Mouse (Mus musculus) forebrain, embryonic 11.5 days (tissue): Measurements from ENCODE around the gene Mospd3. TPM values are rescaled to one million over a fixed set of nuclear protein-coding genes. Genes with fewer than 3 reads are reported as not detected.

Source experiments
- ATAC-seq: fragments of 200-750 bp; cut with Nextera tagmentation; replicated peaks from 2 replicates; pipeline ENCODE4 v1.8.0; 2017; ENCODE audit warnings: moderate TSS enrichment; ENCODE audit not compliant: low FRiP score
- DNase-seq: peaks from one replicate; pipeline ENCODE4 v3.0.0-alpha.2; 2017; ENCODE audit warnings: low spot score
- H3K27ac ChIP-seq: fragments of 300-500 bp; sonication (generic); 2 replicates; pipeline ENCODE4 v1.5.1; 2014; ENCODE audit warnings: low read depth, low read length
- H3K27me3 ChIP-seq: fragments of 300-500 bp; sonication (generic); 2 replicates; pipeline ENCODE4 v1.6.1; 2014; ENCODE audit warnings: mild to moderate bottlenecking, low read length, mixed read lengths; ENCODE audit not compliant: control insufficient read depth, insufficient read depth
- H3K36me3 ChIP-seq: fragments of 300-500 bp; sonication (generic); 2 replicates; pipeline ENCODE4 v1.6.1; 2014; ENCODE audit warnings: mild to moderate bottlenecking, low read length, moderate library complexity, mixed read lengths; ENCODE audit not compliant: control insufficient read depth, insufficient read depth
- H3K4me1 ChIP-seq: fragments of 300-500 bp; sonication (generic); replicated peaks from 2 replicates; pipeline ENCODE4 v1.6.1; 2014; ENCODE audit warnings: low read length, mixed read lengths; ENCODE audit not compliant: control insufficient read depth, insufficient read depth
- H3K4me2 ChIP-seq: fragments of 300-500 bp; sonication (generic); 2 replicates; pipeline ENCODE4 v1.6.1; 2014; ENCODE audit warnings: low read depth, mild to moderate bottlenecking, low read length, moderate library complexity, mixed read lengths; ENCODE audit not compliant: severe bottlenecking
- H3K4me3 ChIP-seq: fragments of 300-500 bp; sonication (generic); 2 replicates; pipeline ENCODE4 v1.5.1; 2014; ENCODE audit warnings: low read depth, low read length
- H3K9ac ChIP-seq: fragments of 300-500 bp; sonication (generic); 2 replicates; pipeline ENCODE4 v1.6.1; 2014; ENCODE audit warnings: low read length
- H3K9me3 ChIP-seq: fragments of 300-500 bp; sonication (generic); 2 replicates; pipeline ENCODE4 v1.6.1; 2016; ENCODE audit warnings: low read length, mixed read lengths; ENCODE audit not compliant: control insufficient read depth
- WGBS: fragments of 180-500 bp; shearing (Covaris S2); extraction: QIAGEN DNeasy Blood & Tissue Kit; methylation state at CpG from one replicate; pipeline ENCODE4 v1.1.7; 2014; 5-methylcytosine and 5-hydroxymethylcytosine counted together
- polyA plus RNA-seq: library from polyadenylated mRNA; unstranded; fragments of >200 nt; fragmentation: Nextera tagmentation; extraction: Ambion mirVana; gene quantifications from 2 replicates; pipeline ENCODE4 v1.2.1, GENCODE M21; 2014

Mospd3 gene
- polyA plus RNA-seq, 1 experiment from 2014 or later: 20.3 TPM

DNA sequence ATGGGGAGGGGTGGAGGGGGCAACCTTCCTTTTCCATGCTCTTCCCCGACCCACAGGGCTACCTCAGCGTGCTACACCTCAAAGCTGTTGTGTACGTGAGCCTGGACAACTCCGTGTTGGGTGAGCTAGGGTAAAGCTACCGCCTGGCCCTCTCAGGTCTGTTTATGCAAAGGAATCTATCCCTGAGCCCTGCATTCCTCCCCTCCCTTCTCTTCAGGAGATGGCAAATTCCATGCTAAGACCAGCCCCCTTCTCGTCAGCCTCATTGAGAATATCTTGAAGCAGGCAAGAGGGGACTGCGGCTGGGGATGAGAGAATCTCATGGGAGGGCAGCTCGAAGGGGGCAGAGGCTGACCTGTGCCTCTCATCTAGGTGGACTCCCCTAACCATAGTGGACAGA lies 18.2 kb downstream of the Mospd3 start:
- no peaks in the 10 kb centered on the region for H3K4me1 ChIP-seq
- 42% methylated on average over 8 of the region's 8 CpGs for WGBS
- H3K36me3 ChIP-seq: no peaks in the 10 kb centered on the region
- H3K4me2 ChIP-seq: no peak overlapping the region
- ATAC-seq: no peak
- H3K27me3 ChIP-seq: peaks cover 3% of the 10 kb centered on the region; the same call in 1 of the 2 replicates
- no peaks in the 10 kb centered on the region for H3K9me3 ChIP-seq
- DNase-seq: no peak
- H3K4me3 ChIP-seq: no peak overlapping the region
- H3K9ac ChIP-seq: no peak overlapping the region
- no peak overlapping the region for H3K27ac ChIP-seq

DNA sequence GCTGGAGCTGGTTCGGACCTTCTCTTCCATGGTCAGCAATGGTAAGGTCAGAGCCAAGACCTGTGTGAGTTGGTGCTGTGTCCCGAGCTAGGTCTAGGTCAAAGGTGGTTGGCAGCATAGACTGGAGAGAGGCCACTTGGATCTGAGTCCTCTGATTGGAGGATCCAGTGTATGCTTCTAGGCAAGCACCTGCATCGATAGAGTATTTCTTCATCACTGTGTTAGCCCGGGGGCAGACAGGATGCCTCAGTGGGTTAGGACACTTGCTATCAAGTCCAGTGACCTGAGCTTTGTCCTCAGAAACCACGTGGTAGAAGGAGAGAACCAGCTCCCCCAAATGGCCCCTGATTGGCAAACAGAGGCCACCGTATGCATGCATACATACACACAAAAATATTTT lies 20.6 kb downstream of the Mospd3 start:
- DNase-seq (no peak), ATAC-seq (no peak)
- H3K4me1 ChIP-seq: no peaks in the 10 kb centered on the region
- H3K4me3 ChIP-seq: no peak overlapping the region
- no peaks in the 10 kb centered on the region for H3K36me3 ChIP-seq
- peaks cover 3% of the 10 kb centered on the region; the same call in 1 of the 2 replicates for H3K27me3 ChIP-seq
- WGBS: 83% methylated on average over 6 of the region's 6 CpGs
- no peak overlapping the region for H3K27ac ChIP-seq
- no peak overlapping the region for H3K4me2 ChIP-seq
- H3K9me3 ChIP-seq: no peaks in the 10 kb centered on the region
- H3K9ac ChIP-seq: no peak overlapping the region

DNA sequence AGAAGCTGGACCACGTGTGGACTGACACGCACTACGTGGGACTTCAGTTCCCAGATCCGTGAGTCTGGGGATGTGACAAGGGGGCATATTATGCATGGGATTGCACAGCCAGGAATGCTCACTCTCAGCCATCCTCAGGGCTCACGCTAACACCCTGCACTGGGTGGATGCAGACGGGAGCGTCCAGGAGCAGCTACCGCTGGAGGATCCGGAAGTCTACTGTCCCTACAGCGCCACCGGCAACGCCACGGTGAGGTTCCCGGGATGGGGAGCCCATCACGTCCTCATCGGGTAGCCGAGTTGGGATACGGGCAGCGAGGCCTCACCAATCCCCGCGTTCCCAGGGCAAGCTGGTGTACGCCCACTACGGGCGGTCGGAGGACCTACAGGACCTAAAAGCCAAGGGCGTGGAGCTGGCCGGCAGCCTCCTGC lies 26.4 kb downstream of the Mospd3 start:
- 5% methylated on average over 27 of the region's 27 CpGs for WGBS
- no peak for ATAC-seq

DNA sequence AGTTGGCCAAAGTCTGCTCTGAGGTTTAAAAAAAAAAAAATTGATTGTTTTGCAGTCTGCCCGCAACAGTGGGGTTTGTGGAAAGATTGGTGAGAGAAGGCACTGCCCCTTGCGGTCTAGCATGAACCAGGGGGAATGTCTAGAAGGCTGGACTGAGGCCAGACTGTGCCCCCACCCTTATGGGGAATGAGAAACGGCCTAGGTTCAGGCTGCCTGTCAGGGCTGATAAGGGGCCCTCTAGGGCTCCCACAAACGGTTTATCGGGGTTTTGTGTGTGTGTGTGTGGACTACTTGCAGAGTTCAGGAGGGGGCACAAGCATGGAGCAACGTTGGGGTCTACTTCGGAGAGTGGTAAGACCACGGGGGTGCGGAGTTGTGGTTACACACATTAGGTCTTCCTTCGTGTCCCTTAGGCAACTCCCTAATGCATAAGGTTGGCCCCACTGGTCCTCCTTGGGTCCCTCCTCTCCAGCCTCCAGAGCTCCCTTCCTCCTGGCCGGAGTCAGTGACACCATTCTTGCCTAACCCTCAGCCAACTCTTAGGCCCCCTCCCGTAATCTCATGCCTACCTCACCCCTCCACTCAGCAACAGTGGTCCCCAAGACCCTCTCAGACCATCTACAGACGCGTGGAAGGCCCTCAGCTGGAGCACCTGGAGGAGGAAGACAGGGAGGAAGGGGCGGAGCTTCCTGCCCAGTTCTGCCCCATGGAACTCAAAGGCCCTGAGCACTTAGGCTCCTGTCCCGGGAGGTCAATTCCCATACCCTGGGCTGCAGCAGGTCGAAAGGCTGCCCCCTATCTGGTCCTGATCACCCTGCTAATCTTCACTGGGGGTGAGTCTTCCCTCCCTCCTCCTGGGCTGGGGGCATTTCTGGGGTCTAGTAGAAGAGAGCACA lies 29.9 kb downstream of the Mospd3 start:
- no peaks in the 10 kb centered on the region; the same call in 1 of the 2 replicates for H3K4me1 ChIP-seq
- H3K27me3 ChIP-seq: no peaks in the 10 kb centered on the region
- DNase-seq: no peak
- H3K4me2 ChIP-seq: no peak overlapping the region
- H3K4me3 ChIP-seq: no peak overlapping the region
- WGBS: 81% methylated on average over 17 of the region's 17 CpGs
- no peaks in the 10 kb centered on the region for H3K9me3 ChIP-seq
- H3K9ac ChIP-seq: no peak overlapping the region
- H3K27ac ChIP-seq: no peak overlapping the region
- H3K36me3 ChIP-seq: no peaks in the 10 kb centered on the region
- no peak for ATAC-seq

More for the DNA sequence above, 26.4 kb downstream of the Mospd3 start:
- peak overlapping the region; percentile 5; the same call in 1 of the 2 replicates for H3K4me3 ChIP-seq
- no peaks in the 10 kb centered on the region for H3K36me3 ChIP-seq
- H3K9ac ChIP-seq: peak overlapping the region; percentile 30
- H3K9me3 ChIP-seq: no peaks in the 10 kb centered on the region
- DNase-seq: peak; percentile 71
- H3K4me2 ChIP-seq: peak overlapping the region; percentile 43
- no peak overlapping the region for H3K27ac ChIP-seq
- H3K4me1 ChIP-seq: no peaks in the 10 kb centered on the region; the same call in 1 of the 2 replicates
- no peaks in the 10 kb centered on the region for H3K27me3 ChIP-seq

DNA sequence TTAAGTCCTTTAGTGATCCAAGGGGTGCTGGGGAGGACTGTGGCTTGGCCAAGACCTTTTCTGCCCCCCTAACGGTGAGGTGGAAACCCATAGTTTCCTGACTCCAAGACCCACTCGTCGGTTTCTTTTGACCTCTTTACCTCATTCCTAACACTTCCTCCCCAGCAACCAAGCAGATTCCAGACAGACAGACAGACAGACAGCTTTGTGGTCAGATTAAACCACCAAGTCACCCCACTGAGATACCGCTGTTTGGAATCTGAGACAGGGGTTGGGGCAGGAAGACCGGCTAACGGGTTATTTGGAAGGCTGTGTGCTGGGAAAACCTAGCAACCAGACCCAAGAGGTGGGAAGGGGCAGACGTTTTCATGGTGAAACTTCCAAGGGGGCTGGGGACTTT lies 30.7 kb downstream of the Mospd3 start:
- DNase-seq (no peak), ATAC-seq (no peak)
- Histone ChIP-seq H3K36me3 (no peaks in the 10 kb centered on the region), H3K4me1 (no peaks in the 10 kb centered on the region; the same call in 1 of the 2 replicates), H3K4me2 (no peak overlapping the region), H3K4me3 (no peak overlapping the region), H3K27ac (no peak overlapping the region), H3K9me3 (no peaks in the 10 kb centered on the region), H3K27me3 (no peaks in the 10 kb centered on the region), H3K9ac (no peak overlapping the region)
- 65% methylated on average over 7 of the region's 7 CpGs for WGBS

DNA sequence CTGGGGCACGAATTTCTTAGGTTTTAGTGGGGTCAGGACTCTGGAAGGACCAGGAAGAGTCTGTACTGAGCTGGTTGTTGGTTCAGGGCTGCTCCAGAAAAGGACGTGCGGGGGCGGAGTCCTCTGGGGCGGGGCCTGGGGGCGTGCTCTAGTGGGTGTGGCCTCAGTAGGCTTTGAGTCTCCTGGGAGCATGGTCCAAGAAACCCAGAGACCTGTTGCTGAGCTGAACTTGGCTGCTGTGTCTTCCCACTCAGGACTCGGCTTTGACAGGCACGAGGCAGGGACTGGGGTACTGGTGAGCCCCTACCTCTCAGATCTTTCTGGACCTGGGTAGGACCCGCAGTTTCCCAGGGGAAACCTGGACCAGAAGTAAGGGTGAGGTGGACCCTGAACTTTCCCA lies 31.2 kb downstream of the Mospd3 start, which contains the start of gene Tfr2:
TSS of gene Tfr2 (plus strand) at position 176 of the 400 bp plus-strand sequence.
- no peak within 1 kb of the TSS for H3K9ac ChIP-seq
- DNase-seq (peak; percentile 59), ATAC-seq (no peak)
- no peak within 1 kb of the TSS for H3K4me2 ChIP-seq
- 34% methylated on average over 9 of the region's 9 CpGs for WGBS
- H3K36me3 ChIP-seq: no peaks in the 10 kb centered on the region
- H3K27me3 ChIP-seq: no peaks in the 10 kb centered on the region
- no peak within 1 kb of the TSS for H3K4me3 ChIP-seq
- H3K4me1 ChIP-seq: no peaks in the 10 kb centered on the region; the same call in 1 of the 2 replicates
- H3K9me3 ChIP-seq: no peaks in the 10 kb centered on the region
- H3K27ac ChIP-seq: no peak within 1 kb of the TSS

DNA sequence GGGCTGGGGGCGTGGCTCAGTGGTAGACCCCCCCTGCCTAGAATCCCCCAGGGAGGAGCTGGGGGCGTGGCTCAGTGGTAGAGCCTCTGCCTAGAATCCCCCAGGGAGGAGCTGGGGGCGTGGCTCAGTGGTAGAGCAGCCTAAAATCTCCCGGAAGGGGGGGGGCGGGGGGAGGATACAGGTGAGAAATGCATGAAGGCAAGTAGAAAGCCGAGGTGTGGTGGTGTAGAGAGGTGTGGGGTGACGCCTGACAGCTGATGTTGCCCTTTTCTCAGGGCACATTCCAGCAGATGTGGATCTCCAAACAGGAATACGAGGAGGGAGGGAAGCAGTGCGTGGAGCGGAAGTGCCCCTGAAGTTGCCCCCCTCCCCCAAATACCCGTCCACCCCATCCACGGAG lies 31.8 kb downstream of the Mospd3 start:
- Histone ChIP-seq H3K4me3 (no peak overlapping the region), H3K4me1 (no peaks in the 10 kb centered on the region), H3K9ac (no peak overlapping the region), H3K27me3 (no peaks in the 10 kb centered on the region), H3K4me2 (no peak overlapping the region), H3K27ac (no peak overlapping the region), H3K9me3 (no peaks in the 10 kb centered on the region), H3K36me3 (no peaks in the 10 kb centered on the region)
- ATAC-seq (no peak), DNase-seq (no peak)
- 77% methylated on average over 12 of the region's 12 CpGs for WGBS

DNA sequence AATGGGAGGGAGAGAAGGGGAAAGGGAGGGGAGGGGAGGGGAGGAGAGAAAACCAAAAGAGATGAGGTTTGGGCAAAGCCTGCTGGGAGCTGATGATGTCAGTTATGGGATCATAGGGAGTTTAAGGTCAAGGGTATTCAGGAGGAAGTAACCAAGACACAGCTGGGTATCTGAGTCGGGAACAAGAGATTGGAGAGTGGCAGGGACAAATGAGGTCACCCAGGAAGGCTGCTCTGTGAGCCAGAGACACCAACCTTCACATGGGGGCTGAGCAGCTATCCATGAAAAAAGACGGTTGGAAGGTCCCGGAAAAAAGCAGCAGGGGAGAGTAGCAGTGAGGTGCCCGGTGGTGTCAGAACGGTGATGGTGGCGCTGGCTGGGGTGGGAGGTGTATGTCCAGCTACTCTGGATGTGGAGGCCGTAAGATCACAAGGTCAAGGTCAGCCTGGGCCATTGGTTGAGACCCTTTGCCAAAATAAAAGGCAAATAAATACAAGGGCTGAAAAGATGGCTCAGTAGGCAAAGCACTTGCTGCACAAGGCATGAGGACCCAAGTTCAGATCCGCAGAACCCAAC lies 32.5 kb downstream of the Mospd3 start:
- no peaks in the 10 kb centered on the region for H3K27me3 ChIP-seq
- no peak overlapping the region for H3K27ac ChIP-seq
- H3K4me3 ChIP-seq: no peak overlapping the region
- H3K4me1 ChIP-seq: no peaks in the 10 kb centered on the region
- ATAC-seq (no peak), DNase-seq (peak; percentile 46)
- no peaks in the 10 kb centered on the region for H3K9me3 ChIP-seq
- no peak overlapping the region for H3K4me2 ChIP-seq
- H3K36me3 ChIP-seq: no peaks in the 10 kb centered on the region
- 82% methylated on average over 8 of the region's 8 CpGs for WGBS
- no peak overlapping the region for H3K9ac ChIP-seq
